Mouse (Mus musculus) right cerebral cortex, postnatal 10 days (tissue): ENCODE results near the gene Tnfrsf22.
"Not testable (repeated sequence)": the region's sequence is repeated elsewhere in the genome, so short reads cannot be mapped to it uniquely, and the experiment has no call there.

Source experiments
- DNase-seq, 2 experiments: peaks; one replicate each; pipeline ENCODE4 v3.0.0; 2021; ENCODE audit warnings: low spot score in 2 of 2

Tnfrsf22 gene

GRCm38 (mm10) chr7:143649034-143649768 is at the start of gene Tnfrsf22:
Gene Tnfrsf22 (minus strand): TSS chr7:143649661.
- peak; percentile 90 to 92 for DNase-seq

GRCm38 (mm10) chr7:143696140-143696539 is 46.7 kb upstream of the Tnfrsf22 start:
- DNase-seq, result no peak

DNA sequence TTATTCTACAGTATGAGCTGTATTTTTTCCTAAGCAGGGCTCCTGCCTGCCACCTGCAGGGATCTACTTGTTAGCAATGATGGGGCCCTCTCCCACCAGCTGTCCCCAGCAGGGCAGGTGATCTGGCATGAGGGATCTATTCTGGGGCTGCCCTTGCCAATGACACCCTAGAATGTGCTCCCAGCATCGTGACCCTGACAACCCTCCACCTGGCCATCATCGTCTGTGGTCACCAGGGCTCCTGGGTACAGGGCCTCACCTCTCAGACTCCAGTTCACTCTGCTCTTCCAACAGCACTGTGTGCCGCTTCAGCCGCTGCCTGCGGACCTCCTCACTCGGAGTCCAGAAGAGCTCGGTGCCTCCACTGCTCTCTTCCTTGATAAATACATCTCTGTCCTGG is 45.1 kb upstream of the Tnfrsf22 start:
- DNase-seq, result peak in 1 of 2 experiments; percentile 18

DNA sequence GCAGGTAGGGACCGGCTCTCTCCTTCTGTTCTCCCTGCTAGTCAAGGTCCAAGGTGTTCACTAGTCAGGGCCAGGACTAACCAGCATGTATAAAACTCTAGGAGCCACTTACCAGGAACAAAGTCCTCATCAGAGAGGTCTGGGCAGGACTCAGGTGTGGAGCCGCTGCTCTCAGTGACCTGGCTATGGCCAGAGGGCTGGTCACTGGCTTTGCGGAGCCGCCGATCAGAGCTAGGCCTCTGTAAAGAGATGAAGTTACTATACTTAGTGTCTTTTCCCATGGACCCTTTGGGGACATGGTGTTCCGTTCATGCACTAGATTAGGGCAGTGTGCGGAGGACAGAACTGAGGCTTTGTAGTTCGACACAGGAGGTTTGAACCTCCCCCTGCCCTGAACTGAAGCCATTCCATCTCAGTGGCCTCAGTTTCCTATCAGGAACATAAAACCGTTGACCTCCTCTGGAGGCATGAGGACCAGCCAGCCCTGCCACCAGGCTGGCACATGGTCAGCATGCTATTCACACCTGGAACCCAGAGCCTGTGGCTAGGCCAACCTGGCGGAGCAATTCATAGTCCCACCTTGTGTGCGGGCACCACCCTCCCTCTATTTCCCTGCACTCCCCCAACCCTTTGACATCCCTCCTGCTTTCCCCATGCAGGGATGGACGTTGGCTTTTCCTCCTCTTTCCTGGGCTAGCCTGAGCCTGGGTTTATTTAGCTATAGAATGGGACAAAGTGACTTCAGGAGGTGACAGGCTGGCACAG is 43.5 kb upstream of the Tnfrsf22 start:
- peak in 1 of 2 experiments; percentile 6 for DNase-seq

GRCm38 (mm10) chr7:143691909-143692308 is 42.4 kb upstream of the Tnfrsf22 start:
- DNase-seq, result no peak

GRCm38 (mm10) chr7:143691181-143691580 is 41.7 kb upstream of the Tnfrsf22 start:
- DNase-seq, result no peak

- no peak for DNase-seq
Observed at GRCm38 (mm10) chr7:143689946-143690345, 40.5 kb upstream of the Tnfrsf22 start.

DNA sequence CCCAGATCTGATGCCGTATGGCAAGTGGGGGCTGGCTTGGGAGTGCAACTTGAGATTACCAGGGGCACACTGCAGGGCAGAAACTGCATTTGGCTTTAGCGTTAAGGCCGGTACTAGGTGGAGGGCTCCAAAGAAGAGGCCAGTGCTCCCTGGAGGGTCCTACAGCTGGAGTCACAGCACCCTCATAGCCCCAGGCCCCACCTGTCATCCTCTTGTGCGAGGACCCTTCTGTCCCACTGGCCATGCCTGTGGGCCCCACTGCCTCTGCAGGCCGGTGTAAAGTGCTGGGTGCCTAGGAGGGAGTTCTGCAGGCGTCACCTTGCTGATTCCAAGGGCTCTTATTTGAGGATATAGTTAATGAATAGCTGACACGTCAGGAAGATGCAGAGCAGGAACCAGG is 40.0 kb upstream of the Tnfrsf22 start:
- peak in 1 of 2 experiments; percentile 14 for DNase-seq

- peak in 1 of 2 experiments; percentile 16 for DNase-seq
Observed at GRCm38 (mm10) chr7:143686676-143687075, 37.2 kb upstream of the Tnfrsf22 start.

DNA sequence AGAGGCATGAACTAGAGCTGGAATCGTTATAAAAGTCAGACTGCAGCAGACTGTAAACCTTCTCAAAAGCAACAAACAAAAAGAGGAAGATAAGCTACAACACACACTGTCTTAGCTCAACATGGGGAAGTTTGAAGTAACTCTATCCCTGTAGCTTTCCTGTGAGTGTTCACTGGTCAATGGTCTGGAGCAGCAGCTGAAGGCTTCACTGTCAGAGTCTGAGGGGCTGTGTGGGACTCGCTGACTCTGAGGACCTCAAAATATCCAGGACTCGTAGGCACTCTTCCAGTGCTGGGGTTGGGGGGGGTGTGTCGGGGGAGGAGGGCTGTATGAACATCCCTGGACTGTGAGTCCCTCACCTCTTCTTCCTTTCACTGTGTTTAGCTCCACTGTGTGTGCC is 36.7 kb upstream of the Tnfrsf22 start:
- not testable (repeated sequence) for DNase-seq

- DNase-seq, result peak; percentile 82 to 87
Observed at GRCm38 (mm10) chr7:143685359-143686067, 36.1 kb upstream of the Tnfrsf22 start, which contains the start of gene Tnfrsf23. Gene Tnfrsf23 (minus strand): TSS chr7:143685872.

GRCm38 (mm10) chr7:143684569-143684968 is 35.1 kb upstream of the Tnfrsf22 start:
- not testable (repeated sequence) for DNase-seq

DNA sequence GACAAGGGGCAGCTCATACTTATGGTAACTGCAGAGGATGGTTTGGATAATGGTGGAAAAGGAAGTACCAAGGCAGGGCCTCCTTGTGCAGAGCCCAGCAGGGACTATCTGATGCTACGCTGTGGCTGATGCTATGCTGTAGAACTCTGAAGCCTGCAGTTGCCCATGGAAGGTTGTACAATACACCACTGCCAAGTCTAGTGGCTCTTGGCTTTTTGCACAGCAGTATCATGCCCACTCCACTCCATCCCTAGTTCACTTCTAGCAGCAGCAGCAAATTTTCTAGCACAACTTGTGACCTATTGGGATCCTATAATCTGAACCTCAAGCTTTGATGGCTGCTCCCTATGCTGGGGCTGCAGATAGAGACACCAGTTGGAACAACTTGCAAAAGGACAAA is 32.1 kb upstream of the Tnfrsf22 start:
- no peak for DNase-seq

DNA sequence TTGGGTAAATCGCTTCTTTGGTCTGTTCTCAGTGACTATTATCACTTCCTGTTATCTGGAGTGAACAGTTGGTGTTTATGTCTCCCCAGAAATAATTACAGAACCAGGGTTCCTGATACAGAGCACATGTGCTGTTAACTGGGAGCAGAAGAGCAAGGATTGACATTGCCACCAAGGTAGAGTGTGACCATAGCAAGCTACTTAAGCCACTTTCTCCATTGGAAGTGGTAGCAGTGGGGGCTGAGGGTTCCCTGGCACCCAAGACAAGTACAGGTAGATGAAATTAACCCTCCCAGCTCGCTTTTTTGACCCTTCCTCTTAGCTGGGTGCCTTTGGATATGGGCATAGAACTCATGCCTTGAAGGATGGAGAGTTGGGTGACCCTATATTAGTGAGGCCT is 31.4 kb upstream of the Tnfrsf22 start:
- DNase-seq, result not testable (repeated sequence)

DNA sequence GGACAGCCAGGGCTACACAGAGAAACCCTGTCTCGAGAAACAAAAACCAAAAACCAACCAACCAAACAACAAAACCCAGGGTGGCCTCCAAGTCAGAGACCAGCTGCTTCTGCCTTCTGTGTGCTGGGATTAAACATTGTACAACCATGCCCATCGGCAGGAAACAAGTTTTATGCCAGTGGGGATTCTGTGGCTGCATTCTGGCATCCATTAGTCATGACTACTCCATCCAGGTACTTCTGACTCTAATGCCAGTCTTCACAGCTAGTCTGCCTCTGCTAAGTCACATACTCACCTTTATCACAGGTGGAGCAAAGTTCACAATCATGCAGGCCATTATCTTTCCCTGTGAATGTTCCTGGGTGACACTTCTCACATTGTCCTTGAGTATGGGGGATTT is 30.2 kb upstream of the Tnfrsf22 start:
- not testable (repeated sequence) for DNase-seq

- no peak for DNase-seq
Observed at GRCm38 (mm10) chr7:143666427-143667311, 17.2 kb upstream of the Tnfrsf22 start.

DNA sequence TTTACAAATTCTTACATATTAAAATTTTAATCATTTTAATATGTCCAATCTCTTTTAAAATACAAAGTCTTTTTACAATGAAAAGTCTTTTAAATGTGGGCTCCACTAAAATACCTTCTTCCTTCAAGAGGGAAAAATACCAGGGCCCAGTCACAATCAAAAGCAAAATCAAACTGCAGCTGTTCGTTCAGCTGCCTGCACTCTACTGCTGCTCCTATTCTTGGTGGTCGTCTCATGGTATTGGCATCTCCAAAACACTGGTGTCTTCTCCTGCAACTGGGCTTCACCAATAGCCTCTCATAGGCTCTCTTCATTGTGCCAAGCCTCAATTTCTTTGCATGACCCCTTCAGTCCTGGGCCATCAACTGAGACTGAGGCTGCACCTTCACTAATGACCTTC is 14.0 kb upstream of the Tnfrsf22 start:
- no peak for DNase-seq

- no peak for DNase-seq
Observed at GRCm38 (mm10) chr7:143660797-143661196, 11.3 kb upstream of the Tnfrsf22 start.

GRCm38 (mm10) chr7:143649769-143650346 is 397 bp upstream of the Tnfrsf22 start:
- not testable (repeated sequence) for DNase-seq

GRCm38 (mm10) chr7:143643949-143644348 is 5.5 kb downstream of the Tnfrsf22 start:
- not testable (repeated sequence) for DNase-seq

- DNase-seq, result no peak
Observed at GRCm38 (mm10) chr7:143636674-143637073, 12.8 kb downstream of the Tnfrsf22 start.
